Mouse (Mus musculus) adrenal gland, adult 2 months (tissue): ENCODE measurements around the gene Rhbg. TPM values are rescaled to one million over a fixed set of nuclear protein-coding genes. Genes with fewer than 3 reads are reported as not detected.

ENCODE experiments used
- microRNA-seq, 2 experiments: library from miRNA; unstranded; fragments of <30 nt; microRNA quantifications; one replicate each; pipeline ENCODE4 v1.2.0; 2021
- polyA plus RNA-seq: library from polyadenylated mRNA; depleted of rRNA; stranded (reverse); fragments of >200 nt; gene quantifications from 2 replicates; pipeline ENCODE4 v1.2.3, GENCODE M21; 2012; rRNA removed
- total RNA-seq, 2 experiments: library from RNA; stranded (reverse); gene quantifications; 2 replicates each; pipeline ENCODE4 v1.2.3; 2021

Rhbg gene
- total and polyA plus RNA-seq, 3 experiments: 0.76 to 18.3 (median 8.5) TPM

Small RNAs within 50 kb of the gene (microRNA-seq; reads per million reads assigned to microRNA genes)
- gene Gm25641 (0 reads per million in 2 experiments), gene Mir3093 (0 reads per million in 2 experiments), gene Mir9-1 (0 reads per million in 2 experiments)

Other genes with a start within 250 kb of the Rhbg start
- gene Hapln2, start 227.1 kb downstream of the Rhbg start, total RNA-seq: not detected
- 0.65 TPM in 1 of 2 replicates, not detected in the other for gene Hapln2, start 227.1 kb downstream of the Rhbg start, polyA plus RNA-seq
- 10 to 100 TPM; 13.9 to 16.6 TPM for gene Gpatch4, start 211.6 kb downstream of the Rhbg start, total RNA-seq
- gene Gpatch4, start 211.6 kb downstream of the Rhbg start, polyA plus RNA-seq: 2.3 and 3.5 TPM in 2 replicates
- 100 to 1,000 TPM; 142 to 155 TPM for gene Naxe, start 196.2 kb downstream of the Rhbg start, total RNA-seq
- gene Naxe, start 196.2 kb downstream of the Rhbg start, polyA plus RNA-seq: 79.6 and 113 TPM in 2 replicates
- not detected for gene Ttc24, start 176.4 kb downstream of the Rhbg start, total RNA-seq
- not detected in 2 replicates for gene Ttc24, start 176.4 kb downstream of the Rhbg start, polyA plus RNA-seq
- 1 to 10 TPM in 1 of 2 experiments, under 1 TPM in 1; 0.69 to 1.1 TPM for gene Iqgap3, start 172.7 kb downstream of the Rhbg start, total RNA-seq
- gene Iqgap3, start 172.7 kb downstream of the Rhbg start, polyA plus RNA-seq: 3.0 and 3.6 TPM in 2 replicates
- 100 to 1,000 TPM in 1 of 2 experiments, 10 to 100 TPM in 1; 78.4 to 114 TPM for gene Mef2d, start 112.3 kb downstream of the Rhbg start, total RNA-seq
- gene Mef2d, start 112.3 kb downstream of the Rhbg start, polyA plus RNA-seq: 173 and 185 TPM in 2 replicates
- 1 to 10 TPM; 1.7 to 1.9 TPM for gene Gm38392, start 32.5 kb upstream of the Rhbg start, total RNA-seq
- gene Gm38392, start 32.5 kb upstream of the Rhbg start, polyA plus RNA-seq: 0.26 TPM in 1 of 2 replicates, not detected in the other
- gene Tsacc, start 42.3 kb upstream of the Rhbg start, total RNA-seq: 10 to 100 TPM in 1 of 2 experiments, 1 to 10 TPM in 1; 5.7 to 10.6 TPM
- 1.9 and 2.3 TPM in 2 replicates for gene Tsacc, start 42.3 kb upstream of the Rhbg start, polyA plus RNA-seq
- 100 to 1,000 TPM; 218 to 316 TPM for gene Cct3, start 42.4 kb upstream of the Rhbg start, total RNA-seq
- 48.9 and 64.9 TPM in 2 replicates for gene Cct3, start 42.4 kb upstream of the Rhbg start, polyA plus RNA-seq
- 100 to 1,000 TPM; 229 to 231 TPM for gene Glmp, start 70.3 kb upstream of the Rhbg start, total RNA-seq
- 145 and 186 TPM in 2 replicates for gene Glmp, start 70.3 kb upstream of the Rhbg start, polyA plus RNA-seq
- gene Tmem79, start 81.4 kb upstream of the Rhbg start, total RNA-seq: 10 to 100 TPM; 13.9 to 14.1 TPM
- 20.1 and 22.3 TPM in 2 replicates for gene Tmem79, start 81.4 kb upstream of the Rhbg start, polyA plus RNA-seq
- gene Smg5, start 81.6 kb upstream of the Rhbg start, total RNA-seq: 10 to 100 TPM; 42.9 to 47.5 TPM
- gene Smg5, start 81.6 kb upstream of the Rhbg start, polyA plus RNA-seq: 56.3 and 60.2 TPM in 2 replicates
- 1 to 10 TPM; 1.1 to 4.7 TPM for gene Paqr6, start 109.9 kb upstream of the Rhbg start, total RNA-seq
- 13.5 and 20.0 TPM in 2 replicates for gene Paqr6, start 109.9 kb upstream of the Rhbg start, polyA plus RNA-seq
- 1 to 10 TPM in 1 of 2 experiments, under 1 TPM in 1; 0.63 to 1.2 TPM for gene Bglap3, start 118.0 kb upstream of the Rhbg start, total RNA-seq
- gene Bglap3, start 118.0 kb upstream of the Rhbg start, polyA plus RNA-seq: not detected in 2 replicates
- 1 to 10 TPM in 1 of 2 experiments, not detected in 1; 2.2 TPM for gene Bglap2, start 124.0 kb upstream of the Rhbg start, total RNA-seq
- 0.28 TPM in 1 of 2 replicates, not detected in the other for gene Bglap2, start 124.0 kb upstream of the Rhbg start, polyA plus RNA-seq
- 1 to 10 TPM in 1 of 2 experiments, under 1 TPM in 1; 0.86 to 3.4 TPM for gene Bglap, start 129.8 kb upstream of the Rhbg start, total RNA-seq
- 1.1 TPM in 1 of 2 replicates, not detected in the other for gene Bglap, start 129.8 kb upstream of the Rhbg start, polyA plus RNA-seq
- 10 to 100 TPM; 31.1 to 43.0 TPM for gene Pmf1, start 155.6 kb upstream of the Rhbg start, total RNA-seq
- gene Pmf1, start 155.6 kb upstream of the Rhbg start, polyA plus RNA-seq: 75.8 and 77.4 TPM in 2 replicates
- gene Slc25a44, start 170.4 kb upstream of the Rhbg start, total RNA-seq: 10 to 100 TPM; 51.1 to 59.4 TPM
- gene Slc25a44, start 170.4 kb upstream of the Rhbg start, polyA plus RNA-seq: 40.7 and 40.9 TPM in 2 replicates
- gene Sema4a, start 206.5 kb upstream of the Rhbg start, total RNA-seq: 10 to 100 TPM in 1 of 2 experiments, 1 to 10 TPM in 1; 8.8 to 14.3 TPM
- gene Sema4a, start 206.5 kb upstream of the Rhbg start, polyA plus RNA-seq: 31.8 and 42.4 TPM in 2 replicates